Mouse (Mus musculus) cortical plate, adult 2 months (tissue): ENCODE data around the gene Ptprg. TPM values are rescaled to one million over a fixed set of nuclear protein-coding genes. Genes with fewer than 3 reads are reported as not detected.
"Not testable (repeated sequence)": the region's sequence is repeated elsewhere in the genome, so short reads cannot be mapped to it uniquely, and the experiment has no call there.

ENCODE experiments used
- H3K27ac ChIP-seq: fragments of 200-500 bp; 2 replicates; pipeline ENCODE4 v1.5.1; 2012; ENCODE audit warnings: low read length, control low read depth, inconsistent platforms; ENCODE audit not compliant: insufficient read depth
- H3K4me1 ChIP-seq: fragments of 200-500 bp; 2 replicates; pipeline ENCODE4 v1.6.1; 2011; ENCODE audit warnings: low read length; ENCODE audit not compliant: control insufficient read depth, insufficient read depth
- H3K4me3 ChIP-seq: fragments of 200-500 bp; 2 replicates; pipeline ENCODE4 v1.5.1; 2011; ENCODE audit warnings: mild to moderate bottlenecking, low read length, control low read depth; ENCODE audit not compliant: insufficient read depth
- CTCF ChIP-seq: fragments of 200-500 bp; IDR thresholded peaks from 2 replicates; pipeline ENCODE4 v1.5.1; 2011; ENCODE audit warnings: mild to moderate bottlenecking, control low read depth, low read length; ENCODE audit not compliant: insufficient read depth; ENCODE audit errors: extremely low read depth
- POLR2A ChIP-seq: fragments of 200-500 bp; IDR thresholded peaks from 2 replicates; pipeline ENCODE4 v1.6.1; 2011; ENCODE audit warnings: mild to moderate bottlenecking, low read length, control low read depth; ENCODE audit not compliant: insufficient read depth; ENCODE audit errors: extremely low read depth
- polyA plus RNA-seq: library from polyadenylated mRNA; depleted of rRNA; stranded (reverse); fragments of >200 nt; gene quantifications from 2 replicates; pipeline ENCODE4 v1.2.3, GENCODE M21; 2012

Gene Ptprg
- polyA plus RNA-seq, 1 experiment, result 27.9 TPM

DNA sequence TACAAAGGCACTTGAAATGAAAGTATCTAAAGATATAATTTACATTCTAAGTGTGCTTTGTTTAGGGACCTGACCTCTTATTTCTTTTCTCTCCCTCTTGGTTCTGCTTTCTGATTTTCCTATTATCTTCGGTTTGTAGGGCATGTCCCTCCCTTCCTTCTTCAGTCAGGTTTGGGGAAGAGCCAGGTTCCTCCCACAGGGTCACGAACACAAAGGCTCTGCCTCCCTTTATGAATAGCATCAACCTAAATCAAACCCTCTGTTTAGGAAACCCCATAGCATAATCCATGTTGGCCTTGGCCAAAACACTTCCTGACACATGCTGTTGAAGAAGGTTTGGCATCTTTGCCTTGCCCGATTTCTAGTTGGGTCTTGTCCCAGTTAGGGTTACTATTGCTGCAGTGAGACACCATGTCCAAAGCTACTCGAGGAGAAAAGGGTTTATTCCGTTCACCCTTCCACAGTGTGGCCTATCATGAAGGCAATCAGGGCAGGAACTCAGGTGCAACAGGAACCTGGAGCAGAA is 388.7 kb downstream of the Ptprg start:
- H3K4me3 ChIP-seq, result no peak overlapping the region
- H3K27ac ChIP-seq, result no peak overlapping the region
- H3K4me1 ChIP-seq, result no peaks in the 10 kb centered on the region
- TF ChIP-seq POLR2A, result no peak
- TF ChIP-seq CTCF, result no peak

- Histone ChIP-seq H3K27ac (no peak overlapping the region), H3K4me1 (no peaks in the 10 kb centered on the region), H3K4me3 (no peak overlapping the region)
- TF ChIP-seq CTCF (no peak), POLR2A (no peak)
These were observed 397.0 kb downstream of the Ptprg start for GRCm38 (mm10) chr14:11950379-11950778.

- Histone ChIP-seq H3K4me3 (no peak overlapping the region), H3K4me1 (no peaks in the 10 kb centered on the region), H3K27ac (no peak overlapping the region)
- TF ChIP-seq CTCF (no peak), POLR2A (no peak)
These were observed 401.9 kb downstream of the Ptprg start for GRCm38 (mm10) chr14:11955020-11955882.

- Histone ChIP-seq H3K27ac (no peak overlapping the region), H3K4me3 (no peak overlapping the region), H3K4me1 (no peaks in the 10 kb centered on the region)
- no peak for TF ChIP-seq CTCF
- no peak for TF ChIP-seq POLR2A
These were observed 407.2 kb downstream of the Ptprg start for GRCm38 (mm10) chr14:11960269-11961121.

- Histone ChIP-seq H3K4me1 (no peaks in the 10 kb centered on the region), H3K4me3 (no peak overlapping the region), H3K27ac (no peak overlapping the region)
- no peak for TF ChIP-seq POLR2A
- no peak for TF ChIP-seq CTCF
These were observed 408.8 kb downstream of the Ptprg start for GRCm38 (mm10) chr14:11962101-11962500.

DNA sequence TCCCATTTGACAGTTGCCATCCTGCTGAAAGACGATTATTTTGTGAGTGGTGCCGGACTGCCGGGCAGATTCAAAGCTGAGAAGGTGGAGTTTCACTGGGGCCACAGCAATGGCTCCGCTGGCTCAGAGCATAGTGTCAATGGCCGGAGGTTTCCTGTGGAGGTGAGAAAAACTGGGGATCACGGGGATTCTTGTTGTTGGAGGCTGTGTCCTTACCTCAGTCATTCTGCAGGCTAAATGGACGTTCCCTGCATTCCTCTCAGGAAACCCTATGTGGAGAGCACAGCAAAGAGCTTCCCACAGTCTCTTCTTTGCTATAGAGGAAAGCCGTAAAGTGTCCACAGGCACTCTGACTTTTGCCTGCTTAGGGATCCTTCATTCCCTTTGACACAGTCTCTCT is 409.2 kb downstream of the Ptprg start:
- H3K27ac ChIP-seq, result no peak overlapping the region
- H3K4me3 ChIP-seq, result no peak overlapping the region
- H3K4me1 ChIP-seq, result no peaks in the 10 kb centered on the region
- TF ChIP-seq CTCF (no peak), POLR2A (no peak)

DNA sequence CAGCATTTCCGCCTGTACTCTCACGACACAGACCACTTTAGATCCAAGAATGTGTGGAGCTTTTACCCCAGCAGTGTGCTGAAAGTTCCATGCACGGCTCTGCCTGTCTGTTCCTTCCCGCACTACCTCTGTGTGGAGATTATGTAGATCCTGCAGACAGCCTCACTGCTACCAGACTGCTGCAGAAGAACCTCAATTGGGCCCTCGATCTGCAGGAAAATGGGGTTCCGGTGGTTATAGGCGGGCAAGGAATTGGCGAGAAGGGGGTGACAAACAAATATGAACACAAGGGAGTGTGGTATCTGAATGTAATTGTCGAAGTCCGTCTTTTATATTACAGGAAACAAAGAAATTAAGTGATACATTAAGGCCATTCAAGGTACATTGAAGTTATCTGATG is 410.5 kb downstream of the Ptprg start:
- H3K27ac ChIP-seq, result no peak overlapping the region
- no peak overlapping the region for H3K4me3 ChIP-seq
- no peak for TF ChIP-seq CTCF
- no peak for TF ChIP-seq POLR2A
- H3K4me1 ChIP-seq, result no peaks in the 10 kb centered on the region

GRCm38 (mm10) chr14:11964326-11964725 is 411.0 kb downstream of the Ptprg start:
- not testable (repeated sequence) for H3K4me1 ChIP-seq, H3K4me3 ChIP-seq, H3K27ac ChIP-seq

DNA sequence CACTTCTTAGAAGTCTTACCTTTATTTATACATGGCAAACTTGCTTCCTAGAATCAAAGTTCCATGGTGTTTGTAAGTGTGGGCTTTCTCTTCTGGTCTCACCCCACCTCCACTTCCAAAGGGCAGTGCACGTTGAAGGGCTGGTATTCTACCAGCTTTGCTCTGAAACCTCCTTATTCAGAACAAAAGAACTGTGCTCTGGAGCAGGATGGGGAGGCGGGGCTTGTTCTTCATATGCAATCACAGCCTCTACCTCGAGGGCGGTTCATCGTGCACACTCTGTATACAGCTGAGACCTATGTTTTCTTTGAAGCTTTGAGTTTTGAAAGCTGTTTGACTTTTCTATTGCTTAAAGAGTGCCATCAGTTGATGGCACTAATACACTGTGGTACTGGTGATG is 412.5 kb downstream of the Ptprg start:
- H3K4me3 ChIP-seq, result no peak overlapping the region
- H3K4me1 ChIP-seq, result no peaks in the 10 kb centered on the region
- no peak for TF ChIP-seq CTCF
- TF ChIP-seq POLR2A, result no peak
- no peak overlapping the region for H3K27ac ChIP-seq
